Mouse (Mus musculus): ENCODE results near the gene Cabp5.

GRCm38 (mm10) chr7:13397832-13398231 is at the start of gene Cabp5:
- TF ChIP-seq GATA1 (IDR thresholded peaks at IDR 0.05; ENCODE audit: borderline replicate concordance, low read length) (no peak), FLI1 (IDR thresholded peaks at IDR 0.05; ENCODE audit: low read length) (no peak)

All from megakaryocyte, embryonic 14.5 days (primary cell).